Mouse (Mus musculus): ENCODE data around the gene Serpini1.

- TF ChIP-seq CTCF (IDR thresholded peaks at IDR 0.05; ENCODE audit: extremely low read depth, insufficient read depth, low read length) (no peak), POLR2A (IDR thresholded peaks at IDR 0.05; ENCODE audit: extremely low read depth, insufficient read depth, low read length) (no peak)
These were observed 133.0 kb downstream of the Serpini1 start for GRCm38 (mm10) chr3:75690321-75690720.

All from cortical plate, adult 2 months (tissue).